Mouse (Mus musculus) liver, adult 2 months (tissue): ENCODE measurements around the gene Gm10447. TPM values are rescaled to one million over a fixed set of nuclear protein-coding genes. Genes with fewer than 3 reads are reported as not detected.

ENCODE experiments used
- DNase-seq: peaks from one replicate; pipeline ENCODE4 v3.0.0-alpha.2; 2011; ENCODE audit warnings: low read depth, low spot score; ENCODE audit errors: extremely low read depth
- H3K27ac ChIP-seq: fragments of 200-500 bp; replicated peaks from 2 replicates; pipeline ENCODE4 v1.5.1; 2012; ENCODE audit warnings: low read depth, mild to moderate bottlenecking, control low read depth, inconsistent platforms, low read length; ENCODE audit not compliant: insufficient read depth
- H3K27me3 ChIP-seq: fragments of 200-500 bp; 2 replicates; pipeline ENCODE4 v1.6.1; 2012; ENCODE audit warnings: mild to moderate bottlenecking, moderate library complexity, low read length, inconsistent platforms; ENCODE audit not compliant: control insufficient read depth, insufficient read depth
- H3K36me3 ChIP-seq: fragments of 200-500 bp; 2 replicates; pipeline ENCODE4 v1.6.1; 2012; ENCODE audit warnings: low read length, inconsistent platforms; ENCODE audit not compliant: control insufficient read depth, insufficient read depth
- H3K4me1 ChIP-seq: fragments of 200-500 bp; 2 replicates; pipeline ENCODE4 v1.6.1; 2011; ENCODE audit warnings: low read length; ENCODE audit not compliant: control insufficient read depth, insufficient read depth
- H3K4me3 ChIP-seq: fragments of 200-500 bp; 2 replicates; pipeline ENCODE4 v1.5.1; 2011; ENCODE audit warnings: low read depth, mild to moderate bottlenecking, control low read depth, low read length, moderate library complexity; ENCODE audit not compliant: insufficient read depth
- H3K79me2 ChIP-seq: fragments of 200-500 bp; 2 replicates; pipeline ENCODE4 v1.6.1; 2012; ENCODE audit warnings: inconsistent platforms, mild to moderate bottlenecking, low read length, moderate library complexity; ENCODE audit not compliant: control insufficient read depth, insufficient read depth
- H3K9ac ChIP-seq: fragments of 200-500 bp; 2 replicates; pipeline ENCODE4 v1.6.1; 2012; ENCODE audit warnings: low read depth, mild to moderate bottlenecking, control low read depth, inconsistent platforms, low read length
- CTCF ChIP-seq: fragments of 200-500 bp; IDR thresholded peaks from 2 replicates; pipeline ENCODE4 v1.5.1; 2011; ENCODE audit warnings: low read depth, low read length, control low read depth
- POLR2A ChIP-seq: fragments of 200-500 bp; IDR thresholded peaks from 2 replicates; pipeline ENCODE4 v1.6.1; 2011; ENCODE audit warnings: low read length, control low read depth; ENCODE audit not compliant: insufficient read depth; ENCODE audit errors: extremely low read depth
- WGBS: fragments of 180-500 bp; shearing (Covaris S2); methylation state at CpG from one replicate; pipeline ENCODE4 v1.1.7; 2018; 5-methylcytosine and 5-hydroxymethylcytosine counted together
- polyA plus RNA-seq: library from polyadenylated mRNA; depleted of rRNA; stranded (reverse); fragments of >200 nt; gene quantifications from 2 replicates; pipeline ENCODE4 v1.2.3, GENCODE M21; 2012
- total RNA-seq: library from RNA; depleted of rRNA; stranded (reverse); fragments of >200 nt; gene quantifications from 2 replicates; pipeline ENCODE4 v1.2.3, GENCODE M21; 2014

Gene Gm10447
- total and polyA plus RNA-seq, 2 experiments = 0.46 to 2.5 TPM

- Histone ChIP-seq H3K27ac (no peak overlapping the region), H3K9ac (no peak overlapping the region), H3K36me3 (no peaks in the 10 kb centered on the region), H3K79me2 (no peaks in the 10 kb centered on the region), H3K4me3 (no peak overlapping the region), H3K27me3 (peaks cover 22% of the 10 kb centered on the region), H3K4me1 (no peaks in the 10 kb centered on the region)
- no peak for DNase-seq
- no peak for TF ChIP-seq CTCF
- TF ChIP-seq POLR2A = no peak
- WGBS = 79% methylated on average over 4 of the region's 4 CpGs
These were observed 24.3 kb upstream of the Gm10447 start for GRCm38 (mm10) chr11:53481088-53481730.

- H3K27ac ChIP-seq = no peak within 1 kb of the TSS
- no peaks in the 10 kb centered on the region for H3K36me3 ChIP-seq
- DNase-seq = no peak
- H3K4me1 ChIP-seq = no peaks in the 10 kb centered on the region
- H3K79me2 ChIP-seq = no peaks in the 10 kb centered on the region
- H3K9ac ChIP-seq = no peak within 1 kb of the TSS; the same call in 1 of the 2 replicates
- peaks cover 25% of the 10 kb centered on the region for H3K27me3 ChIP-seq
- TF ChIP-seq POLR2A (no peak), CTCF (no peak)
- 5% methylated on average over 40 of the region's 40 CpGs for WGBS
- H3K4me3 ChIP-seq = peak within 1 kb of the TSS; percentile 36; the same call in 1 of the 2 replicates
These were observed 22.9 kb upstream of the Gm10447 start, which contains the start of the genes Gm9945 and Sowaha for GRCm38 (mm10) chr11:53479783-53480301. TSS of gene Gm9945 (plus strand) at chr11:53480166. TSS of gene Sowaha (minus strand) at chr11:53480274.

GRCm38 (mm10) chr11:53479171-53479782 lies 22.4 kb upstream of the Gm10447 start:
- Histone ChIP-seq H3K27me3 (peaks cover 25% of the 10 kb centered on the region), H3K4me1 (no peaks in the 10 kb centered on the region), H3K79me2 (no peaks in the 10 kb centered on the region), H3K4me3 (peak overlapping the region; percentile 36; the same call in 1 of the 2 replicates), H3K9ac (no peak overlapping the region; the same call in 1 of the 2 replicates), H3K36me3 (no peaks in the 10 kb centered on the region), H3K27ac (no peak overlapping the region)
- DNase-seq = no peak
- 2% methylated on average over 62 of the region's 62 CpGs for WGBS
- TF ChIP-seq CTCF (no peak), POLR2A (no peak)

GRCm38 (mm10) chr11:53478383-53479170 lies 21.7 kb upstream of the Gm10447 start:
- Histone ChIP-seq H3K4me3 (peak overlapping the region; percentile 33; the same call in 1 of the 2 replicates), H3K9ac (no peak overlapping the region), H3K27me3 (peaks cover 25% of the 10 kb centered on the region), H3K27ac (no peak overlapping the region), H3K79me2 (no peaks in the 10 kb centered on the region), H3K4me1 (no peaks in the 10 kb centered on the region), H3K36me3 (no peaks in the 10 kb centered on the region)
- no peak for TF ChIP-seq CTCF
- no peak for TF ChIP-seq POLR2A
- no peak for DNase-seq
- WGBS = 10% methylated on average over 79 of the region's 79 CpGs

GRCm38 (mm10) chr11:53477833-53478232 lies 20.9 kb upstream of the Gm10447 start:
- Histone ChIP-seq H3K9ac (no peak overlapping the region), H3K4me1 (no peaks in the 10 kb centered on the region), H3K4me3 (no peak overlapping the region), H3K27me3 (peaks cover 25% of the 10 kb centered on the region), H3K27ac (no peak overlapping the region), H3K36me3 (no peaks in the 10 kb centered on the region), H3K79me2 (no peaks in the 10 kb centered on the region)
- WGBS = 70% methylated on average over 7 of the region's 7 CpGs
- no peak for DNase-seq
- TF ChIP-seq POLR2A (no peak), CTCF (no peak)
